Mouse (Mus musculus) MEL (cell line): ENCODE measurements around the gene Creb3l2.

Experiments
- CTCF ChIP-seq, 3 experiments: IDR thresholded peaks in 2 of 3; conservative IDR thresholded peaks in 1 of 3; 2 replicates each; pipeline ENCODE4 v1.5.1; 2011 to 2012; ENCODE audit warnings: low read length in 3 of 3, low read depth in 2 of 3, mild to moderate bottlenecking in 2 of 3, improper control_type of control experiment in 1 of 3, inconsistent platforms in 1 of 3, mixed read lengths in 1 of 3, moderate library complexity in 1 of 3; ENCODE audit not compliant: control insufficient read depth in 1 of 3, insufficient read depth in 1 of 3, poor library complexity in 1 of 3, severe bottlenecking in 1 of 3
- MAZ ChIP-seq: IDR thresholded peaks from 2 replicates; pipeline ENCODE4 v1.6.1; 2012; ENCODE audit warnings: low read depth, mild to moderate bottlenecking, inconsistent platforms, low read length, improper control_type of control experiment
- ZNF384 ChIP-seq: IDR thresholded peaks from 2 replicates; pipeline ENCODE4 v1.6.1; 2012; ENCODE audit warnings: low read depth, mild to moderate bottlenecking, inconsistent platforms, low read length, improper control_type of control experiment

- TF ChIP-seq CTCF (IDR thresholded peaks at IDR 0.05 in 2 of 3, conservative IDR thresholded peaks at IDR 0.05 in 1 of 3; ENCODE audit: control insufficient read depth in 1 of 3, insufficient read depth in 1 of 3, low read depth in 2 of 3, low read length in 3 of 3, poor library complexity in 1 of 3, severe bottlenecking in 1 of 3) (no peak), MAZ (no peak), ZNF384 (no peak)
These were observed 50.6 kb downstream of the Creb3l2 start for GRCm38 (mm10) chr6:37391313-37391712.
